Mouse (Mus musculus) bone marrow macrophage, adult 2 months (primary cell): ENCODE results near the gene Itgam. TPM values are rescaled to one million over a fixed set of nuclear protein-coding genes. Genes with fewer than 3 reads are reported as not detected.
A peak's percentile ranks its signal among the peaks of the same experiment; 100 is the strongest.

Source experiments
- H3K27ac ChIP-seq: 2 replicates; pipeline ENCODE4 v1.5.1; 2012; ENCODE audit warnings: low read depth, low read length; ENCODE audit not compliant: insufficient read depth
- H3K4me1 ChIP-seq: 2 replicates; pipeline ENCODE4 v1.6.1; 2012; ENCODE audit warnings: low read length; ENCODE audit not compliant: control insufficient read depth, insufficient read depth
- H3K4me3 ChIP-seq: 2 replicates; pipeline ENCODE4 v1.5.1; 2012; ENCODE audit warnings: mild to moderate bottlenecking, low read length, moderate library complexity; ENCODE audit not compliant: insufficient read depth
- CTCF ChIP-seq: IDR thresholded peaks from 2 replicates; pipeline ENCODE4 v1.5.1; 2012; ENCODE audit warnings: low read depth, mild to moderate bottlenecking, low read length, moderate library complexity
- POLR2A ChIP-seq: IDR thresholded peaks from 2 replicates; pipeline ENCODE4 v1.6.1; 2012; ENCODE audit warnings: mild to moderate bottlenecking, low read depth, low read length, borderline replicate concordance
- polyA plus RNA-seq: library from polyadenylated mRNA; stranded (reverse); fragments of >200 nt; gene quantifications from 2 replicates; pipeline ENCODE4 v1.2.4, GENCODE M21; 2012; ENCODE audit not compliant: missing spikeins, insufficient read depth, insufficient read length

Gene Itgam
- polyA plus RNA-seq, 1 experiment = 564 TPM

DNA sequence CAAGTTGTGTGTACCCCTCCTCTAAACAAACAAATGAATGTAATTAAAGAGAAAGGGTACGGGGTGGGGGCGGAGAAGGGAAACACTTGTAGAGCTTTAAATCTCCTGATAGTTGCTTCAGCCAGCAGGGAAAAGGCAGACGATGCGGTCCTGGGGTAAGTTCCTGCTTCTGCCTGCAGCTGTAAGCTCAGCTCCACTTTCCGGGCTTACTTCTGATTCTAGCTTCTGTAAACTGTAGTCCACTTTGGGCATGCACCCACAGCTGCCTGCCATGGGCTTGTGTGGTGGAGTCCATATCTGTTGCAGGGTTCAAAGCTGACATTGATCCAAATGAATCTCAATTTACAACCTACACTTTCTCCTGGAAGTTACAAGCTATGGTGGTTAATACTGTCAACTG lies 9.4 kb upstream of the Itgam start:
- no peak overlapping the region for H3K4me3 ChIP-seq
- peaks cover 76% of the 10 kb centered on the region for H3K4me1 ChIP-seq
- peak overlapping the region; percentile 75 for H3K27ac ChIP-seq
- TF ChIP-seq POLR2A = no peak
- no peak for TF ChIP-seq CTCF

DNA sequence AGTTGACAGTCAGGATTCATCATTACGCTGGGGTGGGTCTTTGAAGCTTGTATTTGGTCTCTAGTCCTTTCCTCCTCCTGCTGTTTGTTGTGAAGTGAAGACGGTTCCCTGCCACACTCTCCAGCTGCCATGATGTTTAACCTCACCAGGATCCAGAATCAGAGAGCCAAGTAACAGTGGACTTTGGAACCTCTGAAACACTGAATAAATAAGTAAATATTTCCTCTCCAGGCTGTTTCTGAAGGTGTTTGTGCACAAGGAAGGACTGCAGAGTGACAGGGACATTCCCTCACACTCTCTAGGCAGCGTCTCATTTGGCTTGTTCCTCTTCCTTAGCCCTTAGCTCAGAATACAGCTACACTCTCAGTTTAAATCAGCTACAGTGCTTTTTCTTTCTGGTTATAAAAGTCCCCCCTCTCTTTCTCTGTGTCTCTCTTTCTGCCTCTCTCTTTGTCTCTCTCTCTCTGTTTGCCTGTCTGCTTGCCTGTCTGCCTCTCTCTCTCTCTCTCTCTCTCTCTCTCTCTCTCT lies 5.5 kb upstream of the Itgam start:
- TF ChIP-seq POLR2A (no peak), CTCF (no peak)
- Histone ChIP-seq H3K4me1 (peaks cover 65% of the 10 kb centered on the region), H3K27ac (peak overlapping the region; percentile 64), H3K4me3 (no peak overlapping the region)

DNA sequence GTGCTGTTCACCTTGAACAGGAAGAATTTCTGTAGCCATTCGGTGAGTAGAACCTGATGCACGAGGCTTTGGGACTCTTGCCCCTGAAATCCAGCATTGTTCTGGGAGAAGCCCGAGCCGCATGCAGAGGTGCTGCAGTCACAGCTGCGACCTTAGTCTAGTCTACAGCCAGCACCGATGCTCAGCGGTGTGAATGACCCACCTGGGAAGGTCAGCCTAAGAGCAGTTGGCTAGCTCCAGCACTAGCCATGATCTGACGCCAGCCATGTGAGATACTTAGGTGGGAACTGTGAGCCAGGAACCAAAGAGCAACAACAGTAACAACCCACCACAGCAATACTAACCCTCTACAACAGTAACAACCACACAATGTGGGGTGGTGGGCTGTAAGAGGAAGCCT lies 4.6 kb upstream of the Itgam start:
- H3K4me3 ChIP-seq = no peak overlapping the region
- peak overlapping the region; percentile 86 for H3K27ac ChIP-seq
- peaks cover 64% of the 10 kb centered on the region for H3K4me1 ChIP-seq
- TF ChIP-seq POLR2A (no peak), CTCF (no peak)

DNA sequence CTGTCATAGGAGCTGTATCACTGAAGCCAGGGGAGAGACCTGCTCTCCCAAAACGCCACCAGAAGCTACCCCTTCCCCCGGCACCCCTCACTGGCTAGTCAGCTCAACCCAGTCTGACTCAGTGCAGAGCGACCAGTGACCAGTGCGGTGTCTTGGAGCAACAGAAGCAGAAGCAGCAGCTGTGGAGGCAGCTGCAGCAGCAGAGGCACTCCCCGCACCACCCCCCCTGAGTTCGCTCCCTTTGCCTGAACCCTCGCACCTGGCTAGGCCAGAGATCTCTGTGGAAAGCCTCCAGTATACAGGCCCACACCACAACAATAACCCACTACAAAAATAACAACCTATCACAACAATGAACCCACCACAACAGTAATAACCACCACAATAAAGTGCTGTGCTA lies 3.9 kb upstream of the Itgam start:
- Histone ChIP-seq H3K4me3 (no peak overlapping the region), H3K27ac (peak overlapping the region; percentile 86), H3K4me1 (peaks cover 61% of the 10 kb centered on the region)
- TF ChIP-seq POLR2A = no peak
- TF ChIP-seq CTCF = no peak

DNA sequence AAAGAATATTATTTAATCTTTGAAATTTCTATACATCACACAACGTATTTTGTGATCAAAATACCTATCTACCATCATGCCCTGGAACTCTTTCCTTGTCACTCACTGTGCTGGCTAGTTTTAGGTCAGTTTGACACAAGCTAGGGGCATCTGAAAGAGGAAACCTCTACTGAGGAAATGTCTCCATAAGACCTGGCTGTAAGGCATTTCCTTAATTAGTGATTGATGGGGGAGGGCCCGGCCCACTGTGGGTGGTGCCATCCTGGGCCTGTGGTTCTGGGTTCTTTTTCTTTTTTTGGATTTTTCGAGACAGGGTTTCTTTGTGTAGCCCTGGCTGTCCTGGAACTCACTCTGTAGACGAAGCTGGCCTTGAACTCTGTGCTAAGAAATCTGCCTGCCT lies 3.3 kb upstream of the Itgam start:
- TF ChIP-seq CTCF = no peak
- no peak for TF ChIP-seq POLR2A
- peak overlapping the region; percentile 86 for H3K27ac ChIP-seq

DNA sequence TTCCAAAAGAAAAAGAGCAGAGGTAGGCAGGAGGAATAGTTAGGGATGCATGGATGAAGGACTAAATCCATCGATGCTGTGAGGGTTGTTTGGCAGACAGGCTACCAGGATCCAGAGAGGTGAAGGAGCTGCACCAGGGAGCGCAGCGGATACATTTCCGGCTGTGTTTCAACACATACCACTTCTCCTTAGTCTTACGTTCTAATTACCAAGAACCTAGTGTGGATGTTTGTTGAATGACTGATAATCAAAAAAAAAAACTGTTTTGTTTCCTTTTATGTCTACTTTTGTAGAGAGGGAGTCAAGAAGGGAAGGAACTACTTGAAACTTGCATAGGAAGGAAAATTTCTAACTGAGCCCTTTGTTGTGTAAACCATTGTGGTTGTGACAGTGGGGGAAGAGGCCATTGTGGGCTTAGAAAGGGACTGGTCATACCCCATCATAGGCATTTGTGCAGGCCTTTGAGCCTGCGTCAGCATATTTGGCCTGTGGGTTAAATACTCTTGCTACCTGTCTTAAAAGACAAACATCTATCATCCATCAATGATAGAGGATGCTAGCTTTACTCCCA lies 856 bp downstream of the Itgam start:
- peak overlapping the region; percentile 68 for H3K4me3 ChIP-seq
- peak overlapping the region; percentile 96 for H3K27ac ChIP-seq
- no peak for TF ChIP-seq POLR2A
- no peak for TF ChIP-seq CTCF
- H3K4me1 ChIP-seq = peaks cover 49% of the 10 kb centered on the region

More for the DNA sequence above, 3.3 kb upstream of the Itgam start:
- H3K4me1 ChIP-seq = peaks cover 60% of the 10 kb centered on the region
- H3K4me3 ChIP-seq = no peak overlapping the region

DNA sequence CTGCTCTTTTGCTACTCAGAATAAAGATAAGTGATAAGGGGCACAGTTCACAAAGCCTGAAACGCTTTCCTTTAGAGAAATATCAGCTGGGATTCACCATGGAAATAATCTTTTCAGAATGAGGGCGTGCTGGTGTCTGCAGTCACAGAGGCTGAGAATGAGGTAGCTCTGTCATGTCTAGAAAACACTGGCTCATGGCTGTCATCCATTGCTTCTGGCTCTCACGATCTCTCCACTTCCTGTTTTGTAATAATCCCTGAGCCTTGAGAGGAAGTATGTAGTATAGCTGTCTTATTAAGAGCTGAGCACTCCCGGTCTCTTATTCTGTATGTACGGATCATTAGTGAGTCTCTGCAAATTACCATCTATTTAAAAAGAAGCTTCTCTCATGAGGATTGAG lies 3.1 kb downstream of the Itgam start:
- TF ChIP-seq POLR2A (no peak), CTCF (no peak)
- H3K4me1 ChIP-seq = peaks cover 48% of the 10 kb centered on the region
- H3K4me3 ChIP-seq = no peak overlapping the region
- peak overlapping the region; percentile 77 for H3K27ac ChIP-seq

DNA sequence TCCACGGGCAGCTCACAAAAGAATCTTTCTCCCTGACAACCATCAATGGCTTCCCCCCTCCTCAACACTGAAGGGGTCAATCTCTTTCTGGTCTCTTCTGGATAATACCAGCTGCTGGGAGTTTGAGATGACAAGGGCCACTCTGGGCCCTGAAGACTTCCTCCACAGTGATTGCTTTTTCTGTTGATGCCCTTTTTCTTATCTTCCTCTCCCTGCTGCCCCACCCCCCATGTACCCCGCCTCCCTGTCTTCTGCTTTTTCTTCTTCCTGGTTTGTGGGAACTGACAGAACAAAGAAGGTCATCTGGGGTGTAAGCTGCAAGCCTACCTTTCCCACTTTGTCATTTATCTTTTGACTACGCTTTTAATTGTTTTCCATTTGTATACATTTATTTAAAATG lies 5.4 kb downstream of the Itgam start:
- peaks cover 39% of the 10 kb centered on the region for H3K4me1 ChIP-seq
- H3K4me3 ChIP-seq = no peak overlapping the region
- H3K27ac ChIP-seq = peak overlapping the region; percentile 78
- TF ChIP-seq POLR2A (no peak), CTCF (no peak)

DNA sequence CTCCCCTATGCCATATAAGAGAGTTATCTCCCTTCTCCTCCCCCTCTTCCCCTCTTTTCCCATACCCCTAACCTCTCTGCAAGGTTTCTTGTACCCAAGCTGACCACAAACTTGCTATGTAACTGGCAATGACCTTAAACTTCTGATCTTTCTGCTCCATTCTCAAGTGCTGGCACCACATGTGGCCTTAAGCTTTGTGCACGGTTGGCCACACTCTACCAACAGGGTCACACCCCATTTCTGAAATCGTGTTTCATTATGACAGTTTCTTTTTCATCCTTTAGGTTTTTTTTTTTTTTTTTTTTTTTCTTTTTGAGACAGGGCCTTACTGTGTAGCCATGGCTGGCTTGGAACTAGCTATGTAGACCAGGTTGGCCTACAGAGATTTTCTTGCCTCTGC lies 7.4 kb downstream of the Itgam start:
- TF ChIP-seq POLR2A = no peak
- TF ChIP-seq CTCF = no peak
- no peak overlapping the region for H3K27ac ChIP-seq

DNA sequence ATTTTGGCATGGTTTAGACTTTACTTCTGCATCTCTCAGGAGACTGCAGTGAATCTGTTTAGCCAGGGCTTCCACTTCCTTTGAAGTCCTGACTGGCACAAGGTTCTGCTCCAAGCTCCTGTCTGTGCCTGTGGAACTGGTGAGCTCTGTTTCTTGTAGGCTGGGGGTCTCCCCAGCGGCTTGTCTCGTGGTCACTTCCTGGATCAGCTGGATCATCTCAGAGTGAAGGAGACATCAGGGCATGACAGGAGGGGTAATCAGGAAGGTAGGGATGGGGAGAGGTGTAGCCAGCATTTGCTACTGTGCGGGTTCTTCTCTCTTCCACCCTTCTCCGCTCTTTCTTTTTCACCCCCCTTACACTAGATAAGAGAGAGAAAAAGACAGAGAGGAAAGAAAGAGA lies 9.4 kb downstream of the Itgam start:
- Histone ChIP-seq H3K27ac (no peak overlapping the region), H3K4me3 (no peak overlapping the region), H3K4me1 (peaks cover 20% of the 10 kb centered on the region)
- TF ChIP-seq CTCF (no peak), POLR2A (no peak)

More for the DNA sequence above, 7.4 kb downstream of the Itgam start:
- no peak overlapping the region for H3K4me3 ChIP-seq
- H3K4me1 ChIP-seq = peaks cover 27% of the 10 kb centered on the region

DNA sequence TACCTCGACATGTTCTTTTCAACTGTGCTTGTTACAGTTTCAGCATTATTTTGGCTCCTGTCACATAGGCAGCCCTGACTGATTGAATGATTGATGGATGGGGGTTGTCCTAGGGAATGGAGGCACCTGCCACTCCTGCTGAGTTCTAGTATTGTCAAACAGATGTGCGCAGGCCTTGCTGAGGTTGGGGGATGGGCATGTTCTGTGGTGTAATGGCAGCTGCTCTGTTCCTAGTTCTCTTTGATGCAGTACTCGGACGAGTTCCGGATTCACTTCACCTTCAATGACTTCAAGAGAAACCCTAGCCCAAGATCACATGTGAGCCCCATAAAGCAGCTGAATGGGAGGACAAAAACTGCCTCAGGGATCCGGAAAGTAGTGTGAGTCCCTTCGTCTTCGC lies 17.6 kb downstream of the Itgam start:
- TF ChIP-seq POLR2A (no peak), CTCF (no peak)
- Histone ChIP-seq H3K27ac (no peak overlapping the region), H3K4me3 (no peak overlapping the region), H3K4me1 (0 out of 2 replicates have a peak, but pooled peaks cover 2% of the 10 kb centered on the region)
